Mouse (Mus musculus): ENCODE measurements at regions not wholly inside any gene's neighbourhood (a gene's known extent, or its start where the extent isn't known, plus 50 kb on each side); places are given as distances from the start of the nearest gene placed in this dataset.

DNA sequence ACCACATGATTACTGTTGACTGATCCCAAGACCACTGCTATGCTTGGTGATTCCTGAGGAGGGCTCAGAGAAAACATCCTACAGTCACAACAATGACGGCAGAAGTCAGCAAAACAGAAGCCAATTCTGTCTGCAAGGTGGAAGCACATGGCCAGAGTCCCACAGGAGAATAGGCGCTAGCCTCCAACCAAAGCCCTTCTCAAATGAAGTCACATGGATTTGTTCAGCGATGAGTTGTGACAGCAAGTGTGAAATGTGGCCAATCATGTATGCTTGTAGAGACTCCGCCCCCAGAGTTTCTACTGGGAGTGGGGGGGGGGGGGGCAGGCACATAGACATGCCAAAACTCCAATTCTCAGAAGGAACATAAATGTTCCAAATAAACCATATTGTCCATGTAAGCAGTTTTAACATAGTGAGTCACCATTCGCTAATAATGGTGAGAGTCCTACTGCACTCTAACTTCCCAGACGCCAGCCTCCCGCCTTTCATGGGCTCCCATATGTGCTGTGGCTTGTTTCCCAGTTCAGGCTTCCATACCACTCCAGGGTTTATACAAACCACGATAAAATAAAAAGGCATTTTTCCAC lies 231.6 kb upstream of the Npvf start:
- ATAC-seq (ENCODE audit: extremely low read depth, insufficient number of reproducible peaks, low FRiP score, poor library complexity, severe bottlenecking), result no peak

DNA sequence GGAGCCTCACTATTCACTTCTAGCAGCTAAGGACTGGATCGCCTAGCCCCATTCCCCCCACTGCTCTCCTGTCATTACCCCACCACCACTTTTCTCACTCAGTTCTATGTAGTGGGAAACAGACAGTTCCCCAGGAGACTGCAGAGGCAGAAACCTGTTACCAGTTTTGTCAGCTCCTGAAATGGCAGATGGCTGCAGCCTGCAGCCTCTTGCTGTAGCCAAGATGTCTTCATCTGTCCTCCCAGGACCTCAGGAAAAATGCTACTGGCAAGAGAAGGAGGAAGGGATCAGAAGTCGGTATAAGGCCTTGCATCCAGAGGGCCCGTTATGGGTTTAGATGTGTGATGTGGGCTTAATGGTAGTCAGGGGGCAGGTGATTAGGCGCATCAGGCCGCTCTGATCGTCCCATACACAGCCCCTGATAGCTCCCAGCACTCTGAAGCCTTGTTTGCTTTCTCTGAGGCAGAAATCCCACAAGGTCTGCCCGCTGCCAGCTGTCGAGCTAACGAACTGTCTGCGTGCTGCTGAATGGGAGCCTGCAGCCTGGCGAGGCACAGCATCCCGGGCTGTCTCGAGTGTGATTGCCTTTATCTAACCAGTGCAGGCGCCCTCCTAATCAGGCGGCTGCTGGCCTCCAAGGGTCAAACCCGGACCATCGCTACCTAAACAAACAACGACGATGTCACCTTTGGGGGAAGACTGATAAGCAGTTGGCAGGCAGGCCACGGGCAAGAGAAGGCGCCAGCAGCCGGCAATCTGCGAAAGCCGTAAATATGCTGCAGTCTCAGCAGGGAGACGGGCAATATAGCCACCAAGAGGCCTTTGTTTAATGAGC lies 236.3 kb upstream of the Npvf start:
- ATAC-seq (ENCODE audit: extremely low read depth, insufficient number of reproducible peaks, low FRiP score, poor library complexity, severe bottlenecking), result no peak

DNA sequence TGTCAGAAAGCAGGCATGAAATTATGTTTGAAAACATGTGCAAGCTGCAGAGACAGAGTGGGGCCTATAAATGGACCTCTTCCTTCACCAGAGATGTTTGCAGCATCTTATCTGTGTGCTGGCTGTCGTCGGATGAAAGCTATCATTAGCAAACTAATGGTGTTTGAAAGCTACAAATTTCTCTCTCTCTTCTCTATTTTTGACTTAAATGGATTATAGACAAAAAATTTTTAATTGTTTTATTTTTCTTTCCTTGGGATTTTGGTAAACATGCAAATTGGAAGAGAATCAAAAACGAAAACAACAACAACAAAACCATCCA lies 236.9 kb upstream of the Npvf start:
- ATAC-seq (ENCODE audit: extremely low read depth, insufficient number of reproducible peaks, low FRiP score, poor library complexity, severe bottlenecking), result no peak

DNA sequence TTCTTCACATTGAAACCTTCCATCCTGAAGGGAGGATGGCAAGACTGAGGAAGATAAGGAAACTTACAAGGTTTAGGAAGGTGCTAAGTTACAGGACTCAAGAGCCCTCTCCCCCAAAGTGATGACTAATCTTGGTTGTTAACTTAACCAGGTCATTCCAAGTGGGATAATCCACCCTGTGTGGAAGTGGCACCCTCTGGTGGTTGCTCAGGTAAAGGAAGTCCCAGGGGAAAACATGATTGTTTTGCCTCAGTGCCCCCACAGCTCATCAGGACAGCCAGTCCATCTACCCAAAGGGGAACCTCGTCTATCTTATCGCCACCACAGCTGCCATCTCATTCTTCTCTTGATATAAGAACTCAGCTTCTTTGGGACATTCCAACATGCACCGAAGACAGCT lies 244.6 kb upstream of the Npvf start:
- ATAC-seq (ENCODE audit: extremely low read depth, insufficient number of reproducible peaks, low FRiP score, poor library complexity, severe bottlenecking), result no peak

DNA sequence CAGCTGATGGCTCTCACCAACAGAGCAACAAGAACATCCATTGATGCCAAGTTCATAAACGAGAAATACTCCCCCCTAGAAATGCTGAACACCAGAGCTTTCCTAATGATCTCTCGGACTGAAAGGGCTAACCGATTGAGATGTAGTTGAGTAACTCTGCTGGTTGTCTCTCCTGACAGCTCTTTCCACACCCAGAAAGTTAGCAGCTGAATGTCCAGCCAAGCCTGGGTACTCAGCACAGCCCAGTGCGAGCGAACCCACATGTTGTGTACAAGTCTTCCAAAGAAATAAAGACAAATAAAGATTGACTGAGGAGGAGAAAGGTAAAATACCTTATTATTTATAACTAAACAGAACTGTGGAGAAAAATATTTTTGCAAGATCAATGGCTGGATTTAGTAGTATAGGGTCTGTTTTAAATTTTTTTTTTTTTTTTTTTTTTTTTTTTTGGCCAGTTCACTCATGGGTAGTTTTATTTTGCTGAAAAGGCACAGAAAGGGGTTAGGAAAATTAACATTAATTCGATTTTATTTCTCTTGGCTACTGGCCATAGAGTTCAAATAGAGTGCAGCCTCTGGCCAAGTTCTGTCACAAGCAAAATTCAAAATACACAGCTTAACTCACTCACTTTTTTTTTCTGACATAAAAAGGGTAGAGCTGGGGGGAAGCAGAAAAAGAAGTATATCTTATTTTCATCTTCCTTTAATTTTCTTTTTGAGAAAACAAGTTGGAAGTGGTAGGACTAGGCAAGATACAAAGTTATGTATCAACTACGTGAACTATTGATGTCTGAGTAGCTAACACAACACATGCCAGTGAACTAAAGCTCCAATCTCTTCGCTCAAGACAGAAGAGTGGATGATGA lies 261.2 kb upstream of the Npvf start:
- no peak for ATAC-seq (ENCODE audit: extremely low read depth, insufficient number of reproducible peaks, low FRiP score, poor library complexity, severe bottlenecking)

DNA sequence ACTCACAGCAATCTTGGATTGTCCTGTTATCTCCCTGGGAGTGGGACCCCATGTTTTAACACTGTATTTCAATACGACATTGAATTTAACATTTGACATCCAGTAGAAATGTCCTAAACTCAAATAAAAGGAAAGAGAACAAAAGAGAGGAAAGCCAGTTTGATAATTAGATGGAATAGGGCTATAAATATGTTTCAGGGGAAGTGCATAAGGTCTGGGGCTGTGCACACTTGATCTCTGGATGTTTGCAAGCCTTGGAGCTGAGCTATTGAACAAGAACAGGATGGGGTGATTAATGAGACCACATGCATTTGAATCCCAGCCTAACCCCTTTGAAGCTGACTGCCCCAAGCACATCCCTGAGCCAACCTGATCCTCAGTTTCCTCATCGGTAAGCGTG lies 264.0 kb upstream of the Npvf start:
- no peak for ATAC-seq (ENCODE audit: extremely low read depth, insufficient number of reproducible peaks, low FRiP score, poor library complexity, severe bottlenecking)

DNA sequence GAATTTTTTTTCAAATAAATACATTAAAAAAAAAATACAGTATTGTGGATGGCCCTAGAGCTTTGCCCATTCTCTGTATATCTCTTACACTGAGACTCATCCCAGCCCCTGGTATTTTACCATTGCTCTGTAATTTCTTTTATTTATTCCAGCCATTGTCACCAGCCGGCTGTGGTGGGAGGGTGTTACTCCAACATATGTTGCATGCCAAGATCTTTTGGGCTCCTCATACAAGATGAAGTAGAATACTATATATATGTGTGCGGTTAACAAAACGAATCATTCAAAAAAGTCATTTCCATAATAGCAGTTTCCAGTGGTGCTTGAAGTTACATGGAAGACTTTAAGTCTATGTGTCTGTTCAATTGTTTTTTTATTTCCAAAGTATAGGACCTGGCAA lies 268.0 kb upstream of the Npvf start:
- no peak for ATAC-seq (ENCODE audit: extremely low read depth, insufficient number of reproducible peaks, low FRiP score, poor library complexity, severe bottlenecking)

DNA sequence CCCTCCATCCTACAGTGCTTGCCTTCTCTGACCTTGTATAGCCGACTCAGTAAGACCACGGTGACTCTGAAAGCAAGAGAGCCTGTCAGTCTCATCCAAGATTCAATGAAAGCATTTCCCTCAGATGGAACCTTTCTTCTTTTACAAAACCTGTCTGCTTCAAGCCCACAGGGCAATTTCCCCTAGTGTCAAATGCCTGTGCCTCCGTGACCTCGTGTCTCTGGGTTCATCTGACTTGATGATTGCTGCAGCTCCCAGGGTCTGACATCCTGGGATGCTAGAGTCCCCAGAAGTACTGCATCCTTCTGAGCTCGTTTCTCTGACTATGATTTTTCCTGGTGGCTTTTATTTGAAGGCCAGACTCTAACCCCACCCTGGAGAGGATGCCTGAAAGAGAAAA lies 270.3 kb upstream of the Npvf start:
- ATAC-seq (ENCODE audit: extremely low read depth, insufficient number of reproducible peaks, low FRiP score, poor library complexity, severe bottlenecking), result no peak

DNA sequence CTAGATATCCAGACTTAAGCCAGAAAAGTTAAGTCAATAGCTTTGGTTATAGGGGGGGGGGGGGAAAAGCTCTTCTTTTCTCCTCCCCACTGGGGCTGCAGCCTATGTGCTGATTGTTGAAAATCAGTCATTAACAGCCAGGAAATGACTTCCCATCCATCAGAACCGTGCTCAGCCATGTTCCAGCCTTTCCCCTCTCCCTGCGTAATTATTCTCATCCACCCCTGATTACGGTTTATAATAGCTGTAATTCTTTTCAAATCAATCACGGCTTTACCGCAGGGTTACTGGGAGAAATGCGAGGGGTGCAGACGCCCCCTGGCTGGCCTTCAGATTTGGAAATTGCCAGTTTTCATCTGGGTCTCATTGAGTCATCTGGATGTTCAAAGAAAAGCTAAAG lies 270.8 kb upstream of the Npvf start:
- no peak for ATAC-seq (ENCODE audit: extremely low read depth, insufficient number of reproducible peaks, low FRiP score, poor library complexity, severe bottlenecking)

DNA sequence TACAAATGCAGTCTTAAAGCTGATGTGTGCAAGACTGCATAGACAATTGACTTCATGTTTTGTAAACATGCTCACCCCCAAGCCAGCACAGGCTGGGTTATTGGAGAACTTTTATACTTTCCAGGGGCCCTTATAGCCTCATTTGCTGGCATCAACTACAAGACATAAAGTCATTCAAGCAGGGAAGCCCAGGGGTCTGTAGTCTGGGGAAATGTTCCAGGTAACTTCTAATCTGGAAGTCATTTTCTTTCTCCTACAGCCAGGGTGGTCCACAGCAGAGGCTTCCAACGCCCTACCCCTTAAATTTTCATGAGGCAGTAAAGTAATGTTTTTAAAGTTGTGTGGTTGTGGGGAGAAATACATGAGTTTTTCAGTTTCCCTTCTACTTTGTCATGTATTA lies 272.1 kb upstream of the Npvf start:
- no peak for ATAC-seq (ENCODE audit: extremely low read depth, insufficient number of reproducible peaks, low FRiP score, poor library complexity, severe bottlenecking)

DNA sequence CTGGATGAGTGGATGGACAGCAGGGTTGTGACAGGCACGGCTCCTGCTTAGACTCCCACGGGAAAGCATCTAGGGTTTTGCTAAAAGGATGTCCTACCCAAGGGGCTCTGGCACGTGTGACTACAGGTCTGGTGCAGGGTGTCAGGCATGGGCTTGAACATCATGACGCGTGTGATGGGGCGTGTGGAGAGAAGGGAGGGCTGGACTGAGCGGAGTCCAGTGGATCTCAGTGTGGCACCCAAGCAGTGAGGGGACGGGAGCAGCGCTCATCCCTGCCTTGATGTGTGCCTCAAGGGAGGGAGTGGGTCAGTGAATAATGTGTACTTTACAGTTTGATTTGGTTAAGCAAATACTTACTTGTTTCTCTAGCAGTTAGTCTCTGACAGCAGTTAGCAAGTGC lies 275.3 kb upstream of the Npvf start:
- ATAC-seq (ENCODE audit: extremely low read depth, insufficient number of reproducible peaks, low FRiP score, poor library complexity, severe bottlenecking), result no peak

DNA sequence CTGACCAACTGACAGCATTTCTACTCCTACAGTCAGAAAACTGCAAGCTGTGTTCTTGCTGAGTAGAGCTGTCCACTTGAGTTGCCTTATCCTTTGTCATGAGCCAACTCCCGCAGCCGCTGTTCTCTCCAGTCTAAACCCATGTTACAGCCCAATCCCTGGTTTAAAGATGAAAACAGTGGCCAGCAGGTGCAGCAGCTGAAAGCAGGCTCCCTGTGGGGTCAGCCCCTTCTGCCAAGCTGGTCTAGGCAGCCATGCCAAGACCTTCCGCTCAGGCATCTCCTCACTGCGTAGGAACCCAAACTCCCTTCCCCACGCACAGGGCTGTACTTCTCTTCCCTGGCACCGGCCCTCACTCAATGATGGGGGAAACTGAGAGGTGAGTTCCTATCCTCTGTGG lies 279.3 kb upstream of the Npvf start:
- ATAC-seq (ENCODE audit: extremely low read depth, insufficient number of reproducible peaks, low FRiP score, poor library complexity, severe bottlenecking), result no peak

DNA sequence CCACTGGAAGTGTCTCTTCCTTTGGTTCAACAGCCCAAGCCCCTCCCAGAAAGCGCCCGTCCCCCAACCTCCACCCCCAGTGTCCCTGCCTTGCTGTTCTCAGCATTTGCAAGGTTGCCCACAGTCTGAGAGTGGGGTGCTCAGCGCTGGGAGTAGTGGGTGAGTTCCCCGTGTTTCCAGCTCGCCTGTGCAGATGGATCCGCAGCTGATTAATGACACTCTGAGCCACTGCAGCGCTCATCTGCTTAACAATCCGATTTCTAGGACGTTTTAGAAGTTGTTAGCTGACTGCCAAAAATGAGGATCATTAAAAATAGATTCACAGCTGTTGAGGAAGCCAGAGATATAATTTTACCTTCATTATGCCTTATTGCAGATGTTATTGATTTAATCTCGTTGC lies 280.0 kb upstream of the Npvf start:
- no peak for ATAC-seq (ENCODE audit: extremely low read depth, insufficient number of reproducible peaks, low FRiP score, poor library complexity, severe bottlenecking)

DNA sequence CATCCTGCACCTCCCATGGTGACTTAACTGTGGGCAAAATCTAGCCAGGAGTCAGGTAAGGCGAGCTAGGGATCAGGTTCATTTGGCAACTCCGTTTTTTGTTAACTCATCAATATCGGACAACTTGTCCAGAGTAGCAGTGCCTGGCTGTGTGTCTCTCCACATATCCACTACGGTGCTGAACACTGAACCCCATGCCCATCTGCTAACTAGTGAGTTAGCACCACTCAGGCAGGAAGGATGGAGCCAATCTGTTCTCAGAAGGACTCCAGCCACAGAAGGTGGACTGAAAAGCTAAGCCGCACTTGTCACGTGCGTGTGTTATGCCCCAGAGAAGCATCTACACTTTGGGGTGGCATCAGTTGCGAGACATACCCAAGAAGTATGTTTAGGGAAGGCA lies 282.1 kb upstream of the Npvf start:
- no peak for ATAC-seq (ENCODE audit: extremely low read depth, insufficient number of reproducible peaks, low FRiP score, poor library complexity, severe bottlenecking)

DNA sequence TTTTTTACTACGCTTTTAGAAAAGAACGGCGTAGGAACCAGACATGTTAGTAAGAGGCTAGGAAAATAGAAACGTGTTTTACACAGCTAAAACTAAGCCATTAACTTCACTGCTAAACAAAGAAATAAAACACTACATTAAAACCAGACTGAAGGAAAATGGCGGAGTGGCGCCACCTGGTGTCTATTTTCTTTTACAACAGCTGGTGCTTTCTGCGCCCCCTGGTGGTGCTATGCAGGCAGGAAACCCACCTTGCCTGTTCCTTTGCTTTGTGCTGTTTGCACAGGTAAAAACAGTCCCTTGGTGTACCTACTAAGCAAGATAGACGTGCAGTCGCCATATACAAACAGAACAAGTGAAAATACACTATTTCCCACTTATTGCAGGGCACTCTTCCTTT lies 282.9 kb upstream of the Npvf start:
- peak; percentile 57; the same call in 1 of the 2 replicates for ATAC-seq (ENCODE audit: extremely low read depth, insufficient number of reproducible peaks, low FRiP score, poor library complexity, severe bottlenecking)

DNA sequence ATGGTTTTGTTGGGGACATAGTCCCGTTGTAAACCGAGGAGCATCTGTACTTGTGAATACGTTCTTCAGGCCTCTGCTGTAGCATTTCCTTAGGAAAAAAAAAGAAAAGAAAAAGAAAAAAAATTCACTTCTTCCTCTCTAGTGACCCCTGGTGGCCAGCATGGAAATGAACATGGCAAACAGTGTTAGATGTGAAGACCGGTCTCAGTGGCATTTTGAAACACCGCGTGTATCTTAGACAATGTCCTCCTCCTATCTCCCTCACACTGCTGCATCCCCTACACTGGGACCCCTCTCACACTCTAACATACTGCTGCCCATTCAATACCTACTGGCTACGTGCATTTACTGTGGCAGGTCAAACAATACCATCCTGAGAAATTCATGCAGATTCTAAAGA lies 284.6 kb upstream of the Npvf start:
- ATAC-seq (ENCODE audit: extremely low read depth, insufficient number of reproducible peaks, low FRiP score, poor library complexity, severe bottlenecking), result no peak

DNA sequence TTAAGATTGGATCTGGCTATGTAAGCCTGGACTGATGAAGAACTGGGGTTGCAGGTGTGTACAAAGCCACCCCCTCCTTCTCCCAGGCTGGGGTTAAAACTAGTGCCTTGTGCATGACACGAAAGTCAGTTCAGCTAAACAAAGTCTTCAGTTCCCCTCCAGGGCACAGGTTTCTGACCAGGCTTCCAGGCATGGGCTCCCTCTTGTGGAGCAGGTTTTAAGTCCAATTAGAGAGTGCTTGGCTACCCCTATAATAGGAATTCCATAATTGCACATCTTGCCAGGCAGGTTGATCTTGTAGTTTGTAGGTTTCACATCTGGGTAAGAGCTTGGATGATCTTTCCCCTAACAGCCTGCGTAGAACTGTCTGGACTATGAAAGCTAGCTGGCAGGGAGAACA lies 285.2 kb upstream of the Npvf start:
- ATAC-seq (ENCODE audit: extremely low read depth, insufficient number of reproducible peaks, low FRiP score, poor library complexity, severe bottlenecking), result no peak

DNA sequence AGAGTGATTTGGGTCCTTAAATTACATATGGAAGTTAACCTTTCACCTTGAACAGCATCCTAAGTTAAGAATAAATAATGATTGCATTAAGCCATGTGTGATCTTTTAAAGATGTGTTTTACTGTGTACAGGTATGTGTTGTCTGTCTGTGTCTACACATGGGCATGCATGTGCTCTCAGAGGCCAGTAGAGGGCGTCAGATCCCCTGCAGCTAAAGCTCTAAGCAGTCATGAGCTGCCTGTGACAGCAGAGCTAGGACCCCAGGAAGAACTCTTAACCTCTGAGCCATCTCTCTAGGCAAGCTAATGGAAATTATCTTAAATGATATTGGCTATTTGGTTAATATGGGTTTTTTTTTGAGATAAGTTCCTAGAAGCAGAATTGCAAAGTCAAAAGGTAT lies 285.9 kb upstream of the Npvf start:
- ATAC-seq (ENCODE audit: extremely low read depth, insufficient number of reproducible peaks, low FRiP score, poor library complexity, severe bottlenecking), result no peak

DNA sequence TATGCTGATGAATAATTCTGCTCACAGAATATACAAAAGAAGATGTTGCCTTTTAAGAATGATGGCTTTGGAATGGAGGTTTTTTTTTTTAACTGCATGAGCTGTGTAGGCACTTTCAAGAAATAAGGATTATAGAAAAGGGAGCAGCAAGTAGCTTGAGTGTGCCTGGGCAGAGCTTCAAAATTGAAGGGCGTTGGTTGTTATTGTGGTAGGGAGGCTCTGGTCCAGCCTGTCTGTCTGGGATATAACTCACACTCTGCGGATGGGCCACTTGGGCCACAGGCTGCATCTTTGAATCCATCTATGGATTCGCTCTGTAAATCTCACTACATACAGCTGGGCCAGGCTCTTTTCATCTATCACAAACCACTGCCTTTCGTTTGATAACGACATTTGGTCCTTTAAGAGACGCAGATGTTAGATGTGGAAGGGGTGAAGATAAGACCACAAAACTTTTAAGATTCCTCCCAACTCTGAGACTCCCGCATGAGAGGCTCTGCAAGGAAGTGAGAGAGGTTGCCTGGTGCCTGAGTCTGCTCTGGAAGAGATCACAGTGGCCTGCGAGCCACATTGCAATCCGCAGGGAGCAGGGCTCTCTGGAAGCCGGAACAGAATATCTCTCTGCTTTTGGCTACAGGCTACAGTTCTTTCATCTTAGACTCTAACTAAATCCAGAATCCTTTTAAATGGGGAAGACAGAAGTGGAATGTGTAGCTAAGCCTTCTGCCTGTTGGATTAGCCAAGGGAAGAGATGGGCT lies 286.6 kb upstream of the Npvf start:
- no peak for ATAC-seq (ENCODE audit: extremely low read depth, insufficient number of reproducible peaks, low FRiP score, poor library complexity, severe bottlenecking)

DNA sequence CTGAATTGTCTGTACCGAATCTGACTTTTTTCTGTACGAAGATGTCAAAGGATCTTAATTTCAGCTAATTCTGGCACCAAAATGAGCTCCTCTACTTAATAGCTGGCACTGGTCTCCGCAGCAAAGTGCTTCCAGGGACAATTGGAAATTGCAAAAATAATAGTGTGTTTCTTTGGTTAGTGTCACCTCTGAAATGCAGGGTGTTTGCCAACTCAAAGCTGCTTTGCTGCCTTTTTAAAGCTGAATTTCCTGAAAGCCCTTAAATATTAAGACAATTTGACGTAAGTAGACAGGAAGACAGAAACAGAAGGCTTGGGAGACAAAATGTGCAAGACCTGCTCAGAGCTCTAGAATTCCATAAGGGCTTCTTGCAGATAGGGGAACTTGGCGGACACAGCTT lies 288.5 kb upstream of the Npvf start:
- no peak for ATAC-seq (ENCODE audit: extremely low read depth, insufficient number of reproducible peaks, low FRiP score, poor library complexity, severe bottlenecking)

Measured in neutrophil, adult 5-6 weeks (primary cell).